ENCODE assay signal across 11 mouse cellular contexts in the genomic region with DNA sequence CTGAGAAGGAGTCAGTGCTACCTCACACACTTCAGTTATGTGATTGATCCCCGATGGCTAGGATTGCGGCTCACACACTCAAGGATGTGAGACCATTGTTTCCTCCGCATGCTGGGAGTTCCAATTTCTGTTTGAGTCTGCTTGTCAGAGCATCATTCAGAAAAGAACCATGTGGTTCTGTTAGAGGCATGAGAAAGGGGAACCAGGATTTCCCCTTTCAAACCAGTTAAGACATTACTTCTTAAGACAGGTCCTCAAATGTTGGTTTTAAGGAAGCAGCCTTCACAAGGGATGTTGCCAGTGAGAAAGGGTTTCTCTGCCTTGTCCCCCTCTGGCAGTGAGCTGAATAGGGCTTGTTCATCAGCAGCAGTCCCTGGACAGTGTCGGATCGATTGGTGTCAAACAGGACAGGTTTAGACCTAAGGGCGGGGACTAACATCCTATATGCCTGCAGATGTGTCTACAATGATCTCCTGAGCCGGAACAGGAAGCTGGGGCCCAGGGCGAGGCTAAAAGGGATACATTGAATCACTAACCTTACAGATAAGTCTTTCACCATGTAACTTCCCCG. TPM values are rescaled to one million over a fixed set of nuclear protein-coding genes. Genes with fewer than 3 reads are reported as not detected.
A peak's percentile ranks its signal among the peaks of the same experiment; 100 is the strongest.
DNase-seq lines count a peak whose midpoint lies in the region; ATAC-seq and TF ChIP-seq lines count a peak whose summit lies in the region.
"Had no signal": no experiment of that assay in that cellular context is flagged by ENCODE, and none has a peak within 500 bp of the region (broad histone marks: within the 10 kb centered on the region; RNA-seq: fewer than 3 reads in every experiment).

No protein-coding gene starts in this region.

- no peak for TF ChIP-seq CTCF in liver, postnatal 0 days (IDR thresholded peaks at IDR 0.05; ENCODE audit: low read depth)

- WGBS in liver, postnatal 0 days (ENCODE audit: insufficient replicate concordance) = 28% methylated on average over 9 of the region's 9 CpGs
- WGBS in forebrain, embryonic 16.5 days = 86% methylated on average over 9 of the region's 9 CpGs

- H3K27me3 ChIP-seq in liver, postnatal 0 days (ENCODE audit: insufficient read depth, low read length) = no peaks in the 10 kb centered on the region
- no peaks in the 10 kb centered on the region for H3K27me3 ChIP-seq in forebrain, embryonic 16.5 days (replicated peaks; ENCODE audit: control insufficient read depth, insufficient read depth, low read length)
- H3K27me3 ChIP-seq: forebrain, embryonic 12.5 days had no signal

- no peak overlapping the region for H3K9ac ChIP-seq in liver, postnatal 0 days (replicated peaks)
- H3K9ac ChIP-seq in forebrain, embryonic 16.5 days (replicated peaks; ENCODE audit: low read depth, low read length) = no peak overlapping the region
- H3K9ac ChIP-seq: forebrain, embryonic 12.5 days had no signal

- peak; percentile 6 for DNase-seq in adrenal gland, postnatal 14 days
- no peak for DNase-seq in adrenal gland, adult 8-10 months
- peak; percentile 28 for DNase-seq in c-Kit-positive CD71-negative TER-119-negative erythroid progenitor cells, embryonic 14.5 days (ENCODE audit: low read depth)
- peak; percentile 48 for DNase-seq in liver, postnatal 0 days
- DNase-seq in spleen, postnatal 36 days (ENCODE audit: low spot score in 2 of 2) = peak; percentile 33 to 51
- no peak for DNase-seq in embryo, embryonic 11 days
- DNase-seq in adrenal gland, postnatal 4 days (ENCODE audit: low spot score in 2 of 2) = no peak
- DNase-seq: heart, postnatal 4 days had no signal

- peak overlapping the region; percentile 74 for H3K27ac ChIP-seq in liver, postnatal 0 days (ENCODE audit: low read depth)
- no peak overlapping the region for H3K27ac ChIP-seq in forebrain, embryonic 16.5 days (ENCODE audit: low read length)
- H3K27ac ChIP-seq: forebrain, embryonic 12.5 days; left cerebral cortex, adult 2 months had no signal

- ATAC-seq in liver, postnatal 0 days = peak; percentile 9; the same call in 1 of the 2 replicates
- ATAC-seq in forebrain, embryonic 16.5 days = no peak

- H3K4me3 ChIP-seq in liver, postnatal 0 days (ENCODE audit: low read depth, low read length) = no peak overlapping the region
- H3K4me3 ChIP-seq in forebrain, embryonic 16.5 days (replicated peaks; ENCODE audit: low read length) = no peak overlapping the region
- H3K4me3 ChIP-seq: forebrain, embryonic 12.5 days; left cerebral cortex, adult 2 months had no signal

- peak overlapping the region; percentile 4; the same call in 1 of the 2 replicates for H3K4me2 ChIP-seq in liver, postnatal 0 days (ENCODE audit: low read depth, low read length)
- H3K4me2 ChIP-seq in forebrain, embryonic 16.5 days (ENCODE audit: low read length) = no peak overlapping the region
- H3K4me2 ChIP-seq: forebrain, embryonic 12.5 days had no signal

- no peak for TF ChIP-seq EP300 in liver, postnatal 0 days (IDR thresholded peaks at IDR 0.05; ENCODE audit: low read depth)

- peaks cover 30% of the 10 kb centered on the region for H3K4me1 ChIP-seq in liver, postnatal 0 days (ENCODE audit: insufficient read depth)
- no peaks in the 10 kb centered on the region for H3K4me1 ChIP-seq in forebrain, embryonic 16.5 days (replicated peaks; ENCODE audit: control insufficient read depth, insufficient read depth, low read length)
- H3K4me1 ChIP-seq: forebrain, embryonic 12.5 days had no signal

- H3K9me3 ChIP-seq in liver, postnatal 0 days (ENCODE audit: low read length) = no peaks in the 10 kb centered on the region
- H3K9me3 ChIP-seq in forebrain, embryonic 16.5 days (ENCODE audit: control insufficient read depth, low read length) = no peaks in the 10 kb centered on the region
- H3K9me3 ChIP-seq: forebrain, embryonic 12.5 days had no signal

- H3K36me3 ChIP-seq in liver, postnatal 0 days (replicated peaks; ENCODE audit: insufficient read depth, low read length) = no peaks in the 10 kb centered on the region
- H3K36me3 ChIP-seq in forebrain, embryonic 16.5 days (ENCODE audit: control insufficient read depth, insufficient read depth) = no peaks in the 10 kb centered on the region
- H3K36me3 ChIP-seq: forebrain, embryonic 12.5 days had no signal

RNA-seq across cellular contexts. Expression of a gene that starts 41.1 kb away (rescaled TPM):
- total RNA-seq in adrenal gland, postnatal 14 days (2021) = 0.93 and 3.7 TPM in 2 replicates
- total RNA-seq in adrenal gland, adult 8-10 months (2022) = 10 to 100 TPM in 1 of 4 experiments, 1 to 10 TPM in 2, under 1 TPM in 1; 0.41 to 10.9 (median 4.6) TPM
- 0.51 and 0.69 TPM in 2 replicates for polyA plus RNA-seq in liver, postnatal 0 days (2015; fragmentation: Nextera tagmentation; extraction: Ambion mirVana)
- 0.13 and 0.21 TPM in 2 replicates for polyA plus RNA-seq in forebrain, embryonic 16.5 days (2015; fragmentation: Nextera tagmentation; extraction: Ambion mirVana)
- total RNA-seq in adrenal gland, postnatal 4 days (2021) = 1 to 10 TPM; 1.2 to 1.3 TPM

Comparison
In these comparisons a context has a peak if more than half of its experiments do, and no peak if none do; other contexts are left out.
1. DNase-seq: peak in adrenal gland, postnatal 14 days (single experiment), c-Kit-positive CD71-negative TER-119-negative erythroid progenitor cells, embryonic 14.5 days (single experiment), liver, postnatal 0 days (single experiment) and spleen, postnatal 36 days (2 of 2); none in adrenal gland, adult 8-10 months (single experiment), embryo, embryonic 11 days (single experiment) and adrenal gland, postnatal 4 days (0 of 2).